Mouse (Mus musculus): ENCODE results near the gene Fbxo31.

GRCm38 (mm10) chr8:121561636-121562345 is 16.8 kb downstream of the Fbxo31 start:
- peak; percentile 38 for TF ChIP-seq CTCF (IDR thresholded peaks at IDR 0.05; ENCODE audit: low read depth, low read length)
- 0 out of 2 replicates have a peak, but pooled peaks have one; percentile 16 for TF ChIP-seq POLR2A (IDR thresholded peaks at IDR 0.05; ENCODE audit: extremely low read depth, insufficient read depth, low read length)
